Mouse (Mus musculus): ENCODE measurements around the gene C1qtnf4. TPM values are rescaled to one million over a fixed set of nuclear protein-coding genes. Genes with fewer than 3 reads are reported as not detected.
"Not testable (repeated sequence)": the region's sequence is repeated elsewhere in the genome, so short reads cannot be mapped to it uniquely, and the experiment has no call there.

C1qtnf4 gene
- total RNA-seq, 4 experiments from 2014 or later, result 1.6 to 3.5 (median 2.8) TPM

GRCm38 (mm10) chr2:90886436-90886835, 776 bp downstream of the C1qtnf4 start:
- no peak for DNase-seq

DNA sequence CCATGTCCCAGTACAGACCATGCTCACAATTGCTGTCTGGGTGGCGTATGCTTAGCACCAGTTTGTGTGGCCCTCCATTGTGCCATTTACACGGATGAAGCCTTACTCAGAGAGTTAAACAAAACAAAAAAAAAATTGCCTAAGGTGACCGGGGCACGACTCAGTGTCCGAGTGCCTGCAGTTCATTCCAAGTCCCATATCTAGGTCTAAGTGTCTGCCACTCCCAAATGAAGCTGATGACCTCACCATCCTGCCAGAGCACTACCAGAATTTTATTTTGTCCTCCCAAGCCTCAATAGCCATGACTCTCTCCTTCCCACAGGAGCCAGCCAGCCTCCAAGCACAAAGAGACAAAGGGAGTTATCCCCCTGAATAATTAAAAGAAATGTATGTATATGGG, 2.0 kb downstream of the C1qtnf4 start:
- DNase-seq, result no peak

GRCm38 (mm10) chr2:90889550-90890548, 4.2 kb downstream of the C1qtnf4 start:
- DNase-seq, result no peak

DNA sequence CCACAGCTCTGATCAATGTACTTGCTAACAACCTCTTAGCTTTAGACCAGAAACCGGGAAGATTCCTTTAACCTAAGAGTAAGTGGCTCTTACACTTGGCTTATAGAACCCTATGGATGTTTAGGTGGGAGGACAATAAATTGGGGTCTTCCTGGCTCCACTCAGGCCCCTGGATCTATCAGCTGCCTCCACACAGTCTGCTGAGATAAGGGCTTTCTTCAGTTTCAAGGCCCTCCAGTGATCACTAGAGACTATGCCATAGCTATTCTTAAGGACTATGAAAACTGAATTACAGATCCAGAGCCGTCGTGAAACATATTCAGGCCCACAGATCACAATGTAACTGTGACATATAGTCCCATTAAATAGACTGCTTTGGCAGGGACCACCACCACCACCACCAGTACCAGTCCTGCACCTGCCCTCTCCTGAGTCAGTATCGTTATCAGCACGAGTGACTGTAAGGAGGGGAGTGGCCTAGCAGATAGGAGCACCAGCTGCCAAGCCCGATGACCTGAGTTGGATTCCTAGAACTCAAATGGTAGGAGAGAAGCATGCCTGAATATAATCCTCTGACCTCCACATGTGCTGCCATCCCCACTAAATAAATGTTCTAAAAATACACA, 8.1 kb downstream of the C1qtnf4 start:
- DNase-seq, result no peak

DNA sequence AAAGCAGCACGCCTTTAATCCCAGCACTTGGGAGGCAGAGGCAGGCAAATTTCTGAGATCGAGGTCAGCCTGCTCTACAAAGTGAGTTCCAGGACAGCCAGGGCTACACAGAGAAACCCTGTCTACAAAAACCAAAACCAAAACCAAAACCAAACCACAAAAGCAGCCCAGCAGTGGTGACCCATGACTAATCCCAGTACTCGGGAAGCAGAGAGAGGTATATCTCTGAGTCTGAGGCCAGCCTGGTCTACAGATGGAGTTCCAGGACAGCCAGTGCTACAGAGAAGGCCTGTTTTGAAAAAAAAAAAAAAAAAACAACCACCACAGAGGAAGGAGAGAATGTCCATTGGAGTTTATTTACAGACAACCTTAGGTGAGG, 8.6 kb downstream of the C1qtnf4 start:
- DNase-seq, result not testable (repeated sequence)

DNA sequence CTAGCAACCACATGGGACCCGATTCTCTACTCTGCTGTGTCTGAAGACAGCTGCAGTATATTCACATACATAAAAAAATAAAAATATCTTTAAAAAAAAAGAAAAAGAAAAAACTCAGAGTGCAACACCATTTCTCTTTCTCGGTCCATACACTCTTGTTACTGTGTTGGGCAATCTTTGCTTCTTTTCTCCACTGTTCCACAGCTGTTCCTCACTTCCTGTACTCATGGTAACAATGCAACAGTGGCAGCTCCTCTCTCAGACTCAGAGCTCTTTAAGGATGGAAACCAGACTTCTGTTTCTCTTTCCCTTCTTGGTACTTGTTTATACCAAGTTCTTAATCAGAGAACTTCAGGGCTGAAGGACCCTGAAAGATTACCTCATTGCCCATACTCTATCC, 17.7 kb downstream of the C1qtnf4 start:
- DNase-seq, result no peak

DNA sequence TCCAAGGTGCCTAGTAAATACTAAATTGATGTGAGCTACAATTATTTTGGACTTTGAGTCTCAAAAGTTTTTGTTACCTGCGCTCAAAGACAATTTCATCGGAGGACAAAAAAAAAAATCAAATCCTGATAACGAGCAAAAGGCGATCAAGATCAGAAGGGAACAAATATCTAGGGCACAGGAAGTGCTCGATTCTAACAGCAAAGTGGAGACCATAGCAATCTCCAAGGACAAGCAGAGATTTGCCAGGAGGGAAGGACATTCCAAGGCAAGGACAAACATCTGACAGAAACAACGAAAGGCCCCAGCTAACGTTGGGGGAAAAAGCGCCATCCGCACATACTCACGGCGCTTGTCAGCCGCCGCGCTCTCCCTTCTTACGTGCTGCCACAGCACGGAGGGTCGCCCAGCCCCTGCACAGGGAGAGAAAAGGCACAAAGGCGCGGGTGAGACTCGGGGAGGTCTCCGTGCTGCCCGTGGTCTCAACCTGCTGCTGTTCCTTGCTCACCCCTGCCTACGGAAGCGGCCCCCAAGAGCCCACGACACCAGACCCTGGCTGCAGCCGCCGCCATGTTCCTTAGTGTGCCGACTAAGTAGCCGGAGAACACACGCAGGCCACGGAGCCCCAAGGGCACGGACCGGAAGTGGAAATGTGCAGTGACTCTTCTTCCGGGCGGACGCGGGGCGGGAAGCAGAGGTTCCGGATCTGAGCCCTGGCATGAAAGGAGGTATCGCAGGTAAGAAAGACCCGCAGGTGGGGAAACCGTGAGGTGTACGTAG, 18.6 kb downstream of the C1qtnf4 start, which contains the start of the genes Kbtbd4 and Ndufs3:
Gene Kbtbd4, plus strand, starts transcription at position 665 of the 780 bp plus-strand sequence.
Gene Ndufs3, minus strand, starts transcription at position 752 of the 780 bp plus-strand sequence.
- DNase-seq, result peak; percentile 78

DNA sequence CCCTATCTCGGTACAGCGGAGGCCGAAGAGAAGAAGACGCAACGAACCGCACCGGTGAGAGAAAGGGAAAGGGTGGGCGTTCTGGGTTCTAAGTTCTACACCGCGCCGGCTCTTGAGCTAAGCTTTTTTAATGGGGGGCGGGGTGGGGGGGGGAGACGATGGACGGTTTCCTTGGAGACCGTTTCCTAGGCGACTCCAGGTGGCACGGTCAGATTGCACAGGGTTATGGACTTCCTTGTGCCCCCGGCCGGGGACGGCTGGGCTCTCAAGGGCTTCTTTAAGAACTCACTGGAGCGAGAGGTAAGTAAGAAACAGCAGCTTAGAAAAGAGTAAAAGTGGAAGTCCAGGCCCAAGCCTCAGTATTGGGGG, 19.2 kb downstream of the C1qtnf4 start:
- DNase-seq, result no peak

- no peak for DNase-seq
These were observed 21.1 kb downstream of the C1qtnf4 start for GRCm38 (mm10) chr2:90906721-90907120.

GRCm38 (mm10) chr2:90910861-90911260, 25.2 kb downstream of the C1qtnf4 start:
- DNase-seq, result no peak

- no peak for DNase-seq
These were observed 26.0 kb downstream of the C1qtnf4 start for GRCm38 (mm10) chr2:90911668-90912067.

DNA sequence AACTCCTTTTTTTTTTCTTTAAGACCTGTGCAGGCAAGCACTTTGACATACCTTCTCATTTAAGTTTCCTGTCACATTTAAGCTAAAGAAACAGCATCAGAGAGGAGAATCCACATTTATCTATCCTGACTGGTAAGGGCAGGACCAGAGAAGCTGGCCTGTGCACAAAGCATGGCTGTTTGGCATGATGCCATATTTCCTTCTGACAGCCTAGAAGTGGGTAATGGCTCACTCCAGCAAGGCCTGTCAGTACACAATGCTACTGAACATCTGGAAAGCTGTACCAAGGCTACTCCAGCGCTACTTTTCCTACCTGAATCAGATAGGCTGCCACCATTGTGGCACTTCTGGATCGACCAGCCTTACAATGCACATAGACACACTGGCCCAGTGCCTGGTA, 28.0 kb downstream of the C1qtnf4 start:
- peak; percentile 44 for DNase-seq

DNA sequence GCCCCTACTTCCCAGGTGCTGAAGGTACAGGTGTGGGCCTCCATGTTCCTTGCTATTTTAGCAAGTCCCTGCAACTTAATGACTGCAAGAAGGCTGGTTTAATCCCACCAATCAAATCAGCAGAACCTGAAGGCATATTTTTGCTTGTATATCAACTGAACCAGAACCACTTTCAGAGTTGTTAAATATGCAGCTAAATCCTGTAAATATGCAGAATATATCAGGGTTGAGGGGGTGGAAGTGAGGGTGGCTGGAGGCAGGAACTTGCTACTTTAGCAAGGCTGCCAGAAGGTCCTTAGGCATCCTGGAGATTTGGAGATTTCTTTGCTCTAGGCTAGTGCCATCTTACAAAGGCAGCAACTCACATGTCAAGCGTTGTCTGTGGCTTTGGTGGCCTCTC, 29.9 kb downstream of the C1qtnf4 start:
- no peak for DNase-seq

DNA sequence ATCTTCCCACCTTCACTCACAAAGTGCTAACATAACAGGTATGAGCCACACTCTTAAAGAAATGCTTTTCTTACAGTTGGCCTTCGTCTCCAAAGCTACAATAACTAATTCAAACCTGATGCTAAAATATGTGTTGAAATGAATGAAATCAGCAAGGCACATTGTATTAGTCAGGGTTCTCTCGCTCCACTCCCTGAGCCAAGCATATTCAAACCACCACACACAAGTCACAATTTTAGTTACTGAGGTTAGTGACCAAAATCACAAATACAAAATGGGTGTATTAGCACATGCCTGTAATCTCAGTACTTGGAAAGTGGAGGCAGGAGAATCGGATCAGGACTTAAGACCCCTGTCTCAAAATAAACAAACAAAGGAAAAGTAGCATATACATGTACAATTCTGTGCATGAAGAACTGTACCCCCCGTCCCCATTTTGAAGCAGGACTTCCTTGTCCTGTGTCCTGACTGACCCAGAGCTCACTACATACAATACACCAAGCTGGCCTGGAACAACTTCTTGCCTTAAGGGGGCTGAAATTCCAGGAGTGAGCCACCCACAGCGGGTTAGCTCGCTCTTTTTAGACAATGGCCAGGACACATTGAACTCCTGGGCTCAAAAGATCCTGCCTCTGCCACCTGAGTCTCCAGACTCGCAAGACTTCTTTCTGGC, 31.0 kb downstream of the C1qtnf4 start:
- no peak for DNase-seq

DNA sequence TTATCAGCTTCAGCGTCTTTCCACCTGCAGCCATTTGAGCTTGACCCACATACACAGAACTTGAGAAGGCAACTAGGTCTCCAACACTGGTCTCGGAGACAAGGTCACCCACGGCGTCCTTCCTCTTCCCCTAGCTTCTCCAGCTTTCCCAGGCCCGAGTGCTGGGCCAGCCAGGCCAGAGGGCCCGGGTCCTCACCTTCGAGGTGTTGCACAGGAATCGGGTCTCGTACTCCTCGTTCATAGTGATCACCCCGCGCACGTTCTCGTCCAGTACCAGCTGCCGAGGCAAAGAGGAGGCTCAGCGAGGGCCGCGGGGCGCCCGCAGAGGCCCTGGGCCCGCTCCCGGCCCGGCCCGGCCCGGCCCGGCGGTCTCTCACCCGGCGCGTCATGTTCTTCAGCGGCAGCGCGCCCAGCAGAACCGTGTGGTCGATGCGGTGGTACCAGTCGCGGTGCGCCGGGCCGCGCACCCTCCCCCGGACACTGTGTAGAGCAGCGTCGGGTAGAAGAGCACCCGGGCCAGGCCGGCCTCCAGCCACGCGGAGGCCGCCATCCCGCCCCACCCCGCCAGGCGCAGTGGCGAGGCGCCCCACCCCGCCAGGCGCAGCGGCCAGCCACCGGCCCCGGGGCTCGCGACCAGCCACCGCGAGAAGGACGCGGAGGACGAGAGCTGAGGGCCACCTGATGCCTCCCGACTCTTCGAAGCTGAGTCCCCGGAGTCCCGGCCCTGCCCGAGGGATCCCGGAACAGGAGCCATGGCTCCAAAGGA, 31.8 kb downstream of the C1qtnf4 start:
- DNase-seq, result peak; percentile 53

- DNase-seq, result peak; percentile 43
These were observed 32.5 kb downstream of the C1qtnf4 start for GRCm38 (mm10) chr2:90917999-90918698.

DNA sequence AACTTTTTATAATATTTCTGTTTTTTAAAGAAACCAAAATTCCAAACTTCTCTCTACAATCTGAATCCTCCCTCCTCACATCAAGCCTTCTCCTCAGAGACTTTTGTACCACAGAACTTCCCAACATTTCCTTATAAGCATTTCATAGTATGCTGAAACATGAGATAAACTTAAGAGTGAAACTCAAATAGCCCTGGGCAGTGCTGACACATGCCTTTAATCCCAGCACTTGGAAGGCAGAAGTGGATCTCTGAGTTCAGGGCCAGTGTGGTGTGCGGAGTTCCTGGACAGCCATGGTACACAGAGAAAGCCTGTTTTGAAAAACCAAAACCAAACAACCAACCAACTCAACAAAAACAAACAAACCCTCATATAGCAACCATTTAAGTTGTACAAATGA, 35.5 kb downstream of the C1qtnf4 start:
- DNase-seq, result no peak

GRCm38 (mm10) chr2:90922636-90923035, 37.0 kb downstream of the C1qtnf4 start:
- no peak for DNase-seq

DNA sequence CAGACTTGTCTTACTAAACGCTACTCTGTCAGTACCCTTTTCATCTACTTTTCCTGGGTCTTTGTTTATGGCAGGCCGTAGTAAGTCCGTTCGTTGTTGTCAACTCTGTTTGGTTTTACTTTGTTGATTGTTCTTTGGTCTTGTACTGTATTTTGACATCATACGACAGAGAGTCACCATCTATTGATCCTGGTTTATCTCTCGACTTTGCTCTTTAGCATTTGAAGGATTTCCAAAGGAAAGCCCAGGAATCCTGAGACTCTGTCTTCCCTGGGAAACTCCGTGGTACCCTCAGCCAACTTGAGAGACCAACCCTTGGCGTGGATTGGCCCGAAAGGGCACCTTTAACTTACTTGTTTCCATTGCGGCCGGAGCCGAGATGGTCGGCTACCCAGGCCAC, 42.9 kb downstream of the C1qtnf4 start:
- no peak for DNase-seq

- no peak for DNase-seq
These were observed 46.2 kb downstream of the C1qtnf4 start for GRCm38 (mm10) chr2:90931829-90932228.

DNA sequence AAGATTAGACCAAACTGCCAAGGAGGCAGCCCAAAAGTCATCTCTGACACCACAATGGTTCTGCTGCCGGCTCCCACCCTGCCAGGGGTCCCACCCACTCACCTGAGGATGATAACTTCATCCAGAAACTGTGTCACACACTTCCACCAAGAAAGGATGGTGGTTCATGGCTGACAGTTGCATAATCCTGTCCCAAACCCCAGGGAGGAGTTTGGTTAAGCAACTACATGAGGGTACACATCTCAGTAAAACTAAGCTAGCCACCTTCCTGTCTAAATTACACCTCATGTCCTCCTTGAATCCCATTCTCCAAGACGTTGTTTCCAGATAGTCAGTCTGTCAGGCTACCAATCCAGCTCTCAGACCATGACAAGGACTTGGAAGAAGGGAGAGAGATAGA, 46.6 kb downstream of the C1qtnf4 start:
- DNase-seq, result no peak
